Mouse (Mus musculus) heart, adult 2 months (tissue): ENCODE data around the gene Rasa3.

Experiments used
- CTCF ChIP-seq: fragments of 200-600 bp; IDR thresholded peaks from 2 replicates; pipeline ENCODE4 v1.8.1; 2022; ENCODE audit warnings: antibody characterized with exemption, mild to moderate bottlenecking, moderate library complexity
- EP300 ChIP-seq: fragments of 200-500 bp; IDR thresholded peaks from 2 replicates; pipeline ENCODE4 v1.6.1; 2011; ENCODE audit warnings: low read depth, low read length, control low read depth; ENCODE audit not compliant: insufficient read depth
- POLR2A ChIP-seq: fragments of 200-500 bp; IDR thresholded peaks from 2 replicates; pipeline ENCODE4 v1.6.1; 2011; ENCODE audit warnings: mild to moderate bottlenecking, low read depth, low read length, control low read depth; ENCODE audit not compliant: insufficient read depth

- no peak for TF ChIP-seq CTCF
- no peak for TF ChIP-seq POLR2A
- TF ChIP-seq EP300 = no peak
Observed at GRCm38 (mm10) chr8:13601166-13601565, 76.2 kb downstream of the Rasa3 start.
